9 mouse cellular contexts compared by ENCODE assay signal in the genomic region with DNA sequence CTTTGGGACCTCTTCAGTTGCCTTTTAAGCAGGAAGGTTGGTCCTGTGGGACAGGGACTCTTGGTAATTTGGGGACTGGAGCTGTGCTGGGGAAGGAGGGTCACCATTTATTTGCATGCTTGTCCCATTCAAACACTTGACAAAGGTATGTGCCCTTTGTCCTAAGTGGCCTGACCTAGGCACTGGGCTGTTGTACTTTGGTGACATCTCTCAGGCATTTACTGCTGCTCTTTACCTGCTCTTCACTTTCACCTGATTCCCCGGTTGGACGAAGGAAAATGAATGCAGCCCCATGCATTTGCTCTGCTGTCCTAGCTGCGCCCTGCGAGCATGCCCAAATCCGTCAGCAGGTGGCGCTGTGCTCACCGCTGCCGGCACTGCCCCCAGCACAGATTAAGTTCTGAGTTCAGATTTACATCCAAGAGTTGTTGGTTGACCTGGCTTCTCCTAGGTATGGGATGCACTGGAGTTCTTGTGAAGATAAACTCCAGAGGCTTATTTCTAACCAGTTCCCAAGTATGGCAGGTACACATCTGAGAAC. TPM values are rescaled to one million over a fixed set of nuclear protein-coding genes. Genes with fewer than 3 reads are reported as not detected.
A peak's percentile ranks its signal among the peaks of the same experiment; 100 is the strongest.
DNase-seq lines count a peak whose midpoint lies in the region; ATAC-seq lines count a peak whose summit lies in the region.
"Had no signal": no experiment of that assay in that cellular context is flagged by ENCODE, and none has a peak within 500 bp of the region (broad histone marks: within the 10 kb centered on the region; RNA-seq: fewer than 3 reads in every experiment).

No protein-coding gene starts in this region.

- 0 out of 2 replicates have a peak, but pooled peaks cover under 1% of the 10 kb centered on the region for H3K4me1 ChIP-seq in hindbrain, embryonic 11.5 days (replicated peaks; ENCODE audit: control insufficient read depth, insufficient read depth, low read length)
- peaks cover 12% of the 10 kb centered on the region for H3K4me1 ChIP-seq in hindbrain, embryonic 13.5 days (replicated peaks)
- H3K4me1 ChIP-seq in liver, embryonic 16.5 days (ENCODE audit: control insufficient read depth, low read depth, low read length): peaks cover 6% of the 10 kb centered on the region; the same call in 1 of the 2 replicates
- peaks cover 7% of the 10 kb centered on the region for H3K4me1 ChIP-seq in forebrain, embryonic 12.5 days

- H3K27me3 ChIP-seq in hindbrain, embryonic 11.5 days (ENCODE audit: control insufficient read depth, insufficient read depth, low read length): peaks cover 8% of the 10 kb centered on the region
- peaks cover 23% of the 10 kb centered on the region for H3K27me3 ChIP-seq in hindbrain, embryonic 13.5 days
- H3K27me3 ChIP-seq in liver, embryonic 16.5 days (ENCODE audit: control insufficient read depth, insufficient read depth, low read depth, low read length): peaks cover 5% of the 10 kb centered on the region; the same call in 1 of the 2 replicates
- H3K27me3 ChIP-seq in forebrain, embryonic 12.5 days: peaks cover 25% of the 10 kb centered on the region

- no peak for ATAC-seq in hindbrain, embryonic 11.5 days (ENCODE audit: low FRiP score)
- no peak for ATAC-seq in hindbrain, embryonic 13.5 days (ENCODE audit: low FRiP score)
- ATAC-seq in common myeloid progenitor, adult 5-6 weeks (replicated peaks; ENCODE audit: low read depth, poor library complexity, severe bottlenecking): peak; percentile 75
- peak; percentile 27 for ATAC-seq in liver, embryonic 16.5 days (ENCODE audit: low read depth)
- ATAC-seq in forebrain, embryonic 12.5 days (ENCODE audit: low FRiP score): no peak

- H3K9me3 ChIP-seq in hindbrain, embryonic 11.5 days (ENCODE audit: control insufficient read depth, low read length): no peaks in the 10 kb centered on the region
- no peaks in the 10 kb centered on the region for H3K9me3 ChIP-seq in hindbrain, embryonic 13.5 days
- no peaks in the 10 kb centered on the region for H3K9me3 ChIP-seq in liver, embryonic 16.5 days (replicated peaks; ENCODE audit: control insufficient read depth, low read length)
- no peaks in the 10 kb centered on the region for H3K9me3 ChIP-seq in forebrain, embryonic 12.5 days

- H3K36me3 ChIP-seq in hindbrain, embryonic 11.5 days (ENCODE audit: control insufficient read depth, insufficient read depth, low read length): no peaks in the 10 kb centered on the region
- no peaks in the 10 kb centered on the region for H3K36me3 ChIP-seq in hindbrain, embryonic 13.5 days
- no peaks in the 10 kb centered on the region for H3K36me3 ChIP-seq in liver, embryonic 16.5 days (ENCODE audit: control insufficient read depth, insufficient read depth)
- no peaks in the 10 kb centered on the region for H3K36me3 ChIP-seq in forebrain, embryonic 12.5 days (replicated peaks)

- H3K27ac ChIP-seq in hindbrain, embryonic 11.5 days (ENCODE audit: low read depth, low read length): no peak overlapping the region
- no peak overlapping the region for H3K27ac ChIP-seq in hindbrain, embryonic 13.5 days
- H3K27ac ChIP-seq in liver, embryonic 16.5 days (ENCODE audit: low read length): peak overlapping the region; percentile 54
- no peak overlapping the region for H3K27ac ChIP-seq in forebrain, embryonic 12.5 days

- 14% methylated on average over 8 of the region's 8 CpGs for WGBS in hindbrain, embryonic 11.5 days
- 11% methylated on average over 8 of the region's 8 CpGs for WGBS in hindbrain, embryonic 13.5 days
- 8% methylated on average over 8 of the region's 8 CpGs for WGBS in liver, embryonic 16.5 days (ENCODE audit: insufficient replicate concordance)
- 17% methylated on average over 8 of the region's 8 CpGs for WGBS in forebrain, embryonic 12.5 days

- no peak overlapping the region for H3K9ac ChIP-seq in hindbrain, embryonic 11.5 days (ENCODE audit: low read depth, low read length)
- H3K9ac ChIP-seq in hindbrain, embryonic 13.5 days: no peak overlapping the region
- no peak overlapping the region for H3K9ac ChIP-seq in liver, embryonic 16.5 days (ENCODE audit: low read depth, low read length)
- no peak overlapping the region for H3K9ac ChIP-seq in forebrain, embryonic 12.5 days

- H3K4me2 ChIP-seq in hindbrain, embryonic 11.5 days (replicated peaks; ENCODE audit: low read depth, low read length): no peak overlapping the region
- no peak overlapping the region for H3K4me2 ChIP-seq in hindbrain, embryonic 13.5 days
- H3K4me2 ChIP-seq in liver, embryonic 16.5 days (ENCODE audit: low read depth, low read length): no peak overlapping the region
- no peak overlapping the region for H3K4me2 ChIP-seq in forebrain, embryonic 12.5 days

- peak; percentile 69 for DNase-seq in hindbrain, embryonic 11.5 days (ENCODE audit: low spot score)
- peak; percentile 56 for DNase-seq in 416B (ENCODE audit: low read depth)
- peak; percentile 73 for DNase-seq in ES-CJ7 (ENCODE audit: low read depth, low spot score)
- DNase-seq in spleen, postnatal 14 days (ENCODE audit: low spot score in 2 of 2): peak; percentile 36 to 61

- no peak overlapping the region for H3K4me3 ChIP-seq in hindbrain, embryonic 11.5 days (ENCODE audit: low read depth, low read length)
- H3K4me3 ChIP-seq in hindbrain, embryonic 13.5 days: no peak overlapping the region
- no peak overlapping the region for H3K4me3 ChIP-seq in liver, embryonic 16.5 days (ENCODE audit: low read depth, low read length)
- H3K4me3 ChIP-seq in forebrain, embryonic 12.5 days (replicated peaks): no peak overlapping the region

RNA-seq across cellular contexts. Expression of gene Taf8, which starts 28.6 kb away (rescaled TPM):
- polyA plus RNA-seq in hindbrain, embryonic 11.5 days (2014; fragmentation: Nextera tagmentation; extraction: Ambion mirVana): 26.5 and 28.7 TPM in 2 replicates
- 23.4 and 23.5 TPM in 2 replicates for polyA plus RNA-seq in hindbrain, embryonic 13.5 days (2015; fragmentation: Nextera tagmentation; extraction: Ambion mirVana)
- total RNA-seq in common myeloid progenitor, adult 5-6 weeks (2017): 45.2 and 64.5 TPM in 2 replicates
- 14.2 and 14.3 TPM in 2 replicates for polyA plus RNA-seq in liver, embryonic 16.5 days (2015; fragmentation: Nextera tagmentation; extraction: Ambion mirVana)
- 31.1 and 32.9 TPM in 2 replicates for polyA plus RNA-seq in forebrain, embryonic 12.5 days (2016; fragmentation: Nextera tagmentation; extraction: Ambion mirVana)

RNA-seq across cellular contexts. Expression of gene Ccnd3, which starts 31.3 kb away (rescaled TPM):
- polyA plus RNA-seq in hindbrain, embryonic 11.5 days (2014; fragmentation: Nextera tagmentation; extraction: Ambion mirVana): 190 and 195 TPM in 2 replicates
- 74.3 and 75.2 TPM in 2 replicates for polyA plus RNA-seq in hindbrain, embryonic 13.5 days (2015; fragmentation: Nextera tagmentation; extraction: Ambion mirVana)
- total RNA-seq in common myeloid progenitor, adult 5-6 weeks (2017): 45.1 and 61.9 TPM in 2 replicates
- 300 and 331 TPM in 2 replicates for polyA plus RNA-seq in liver, embryonic 16.5 days (2015; fragmentation: Nextera tagmentation; extraction: Ambion mirVana)
- polyA plus RNA-seq in forebrain, embryonic 12.5 days (2016; fragmentation: Nextera tagmentation; extraction: Ambion mirVana): 124 and 137 TPM in 2 replicates

RNA-seq across cellular contexts. Expression of gene 1700001C19Rik, which starts 36.3 kb away (rescaled TPM):
- polyA plus RNA-seq in hindbrain, embryonic 11.5 days (2014; fragmentation: Nextera tagmentation; extraction: Ambion mirVana): 0.42 and 0.68 TPM in 2 replicates
- polyA plus RNA-seq in hindbrain, embryonic 13.5 days (2015; fragmentation: Nextera tagmentation; extraction: Ambion mirVana): 0.34 and 0.79 TPM in 2 replicates
- 1.2 TPM in 1 of 2 replicates, not detected in the other for total RNA-seq in common myeloid progenitor, adult 5-6 weeks (2017)
- polyA plus RNA-seq in liver, embryonic 16.5 days (2015; fragmentation: Nextera tagmentation; extraction: Ambion mirVana): 1.7 and 2.3 TPM in 2 replicates
- 0.19 and 0.31 TPM in 2 replicates for polyA plus RNA-seq in forebrain, embryonic 12.5 days (2016; fragmentation: Nextera tagmentation; extraction: Ambion mirVana)
- polyA plus RNA-seq: lung, embryonic 16.5 days had no signal

RNA-seq across cellular contexts. Expression of gene AI661453, which starts 37.1 kb away (rescaled TPM):
- 0.40 and 0.49 TPM in 2 replicates for polyA plus RNA-seq in hindbrain, embryonic 11.5 days (2014; fragmentation: Nextera tagmentation; extraction: Ambion mirVana)
- polyA plus RNA-seq in hindbrain, embryonic 13.5 days (2015; fragmentation: Nextera tagmentation; extraction: Ambion mirVana): 0.22 and 0.34 TPM in 2 replicates
- total RNA-seq in common myeloid progenitor, adult 5-6 weeks (2017): 0.39 and 0.87 TPM in 2 replicates
- polyA plus RNA-seq in liver, embryonic 16.5 days (2015; fragmentation: Nextera tagmentation; extraction: Ambion mirVana): 0.60 and 0.77 TPM in 2 replicates
- polyA plus RNA-seq in forebrain, embryonic 12.5 days (2016; fragmentation: Nextera tagmentation; extraction: Ambion mirVana): 0.13 and 0.19 TPM in 2 replicates

Comparison
In these comparisons a context has a peak if more than half of its experiments do, and no peak if none do; other contexts are left out.
1. ATAC-seq: peak in common myeloid progenitor, adult 5-6 weeks (single experiment) and liver, embryonic 16.5 days (single experiment); none in hindbrain, embryonic 11.5 days (single experiment), hindbrain, embryonic 13.5 days (single experiment) and forebrain, embryonic 12.5 days (single experiment).
2. Peak in every context shown above with its lines, with median percentiles within 50 percentile points of each other: DNase-seq.